Mouse (Mus musculus) frontal cortex, postnatal 36 days (tissue): ENCODE data around the gene Ralgapb.
"Not testable (repeated sequence)": the region's sequence is repeated elsewhere in the genome, so short reads cannot be mapped to it uniquely, and the experiment has no call there.

Source experiments
- DNase-seq, 2 experiments: peaks; one replicate each; pipeline ENCODE4 v3.0.0; 2022; ENCODE audit warnings: low spot score in 2 of 2

Gene Ralgapb

DNA sequence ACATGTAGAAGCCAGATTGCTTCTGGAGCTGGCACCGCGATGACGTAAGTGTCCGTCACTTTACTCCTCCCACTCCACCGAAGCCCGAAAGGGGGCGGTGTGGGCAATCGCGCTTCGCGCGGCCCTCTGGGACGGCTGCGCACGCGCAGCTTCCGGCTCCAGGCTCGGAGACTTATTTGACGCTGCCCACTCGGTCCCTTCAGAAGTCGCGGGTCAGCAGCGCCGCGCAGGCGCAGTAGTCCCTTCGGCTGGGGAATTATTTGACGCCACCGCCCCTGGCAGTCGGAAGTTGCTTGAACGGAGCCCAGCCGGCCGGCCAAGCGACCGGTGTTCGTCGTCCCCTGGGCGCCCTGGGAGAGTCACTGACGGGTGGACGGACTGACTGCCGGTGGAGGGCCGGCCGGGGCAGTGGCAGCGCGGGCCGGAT is at the start of gene Ralgapb:
Gene Ralgapb, plus strand, starts transcription at position 254 of the 427 bp plus-strand sequence.
- DNase-seq = peak; percentile 99

GRCm38 (mm10) chr2:158360873-158361677 is 48.6 kb upstream of the Ralgapb start:
- peak; percentile 83 to 91 for DNase-seq

DNA sequence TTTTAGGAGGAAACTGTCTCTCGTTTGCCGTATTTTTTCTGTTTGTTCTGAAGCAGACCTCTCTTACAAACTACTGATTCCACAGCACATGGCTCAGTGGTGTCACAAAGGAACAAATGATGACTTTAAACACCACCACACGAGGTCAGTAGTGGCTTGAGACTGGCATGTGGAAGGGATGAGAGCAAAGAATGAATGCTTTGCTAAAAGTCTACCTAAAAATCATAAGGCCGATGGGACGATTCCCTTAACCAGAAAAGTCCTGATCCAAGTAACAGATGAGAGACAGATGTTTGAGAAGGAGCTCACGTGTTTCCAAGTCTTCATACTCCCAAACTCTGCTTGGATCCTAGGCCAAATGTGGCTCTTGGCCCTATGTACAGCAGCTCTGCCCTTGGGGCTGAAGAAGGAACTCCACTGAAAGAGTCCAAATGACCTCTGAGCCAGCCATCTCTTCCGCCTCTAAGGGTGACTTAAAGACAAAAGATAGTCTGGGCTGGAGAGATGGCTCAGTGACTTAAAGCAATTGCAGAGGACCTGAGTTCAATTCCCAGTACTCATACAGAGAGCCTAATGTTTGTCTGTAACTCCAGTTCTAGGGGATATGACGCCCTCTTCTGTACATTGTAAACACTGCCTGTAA is 47.8 kb upstream of the Ralgapb start:
- peak in 1 of 2 experiments; percentile 25 for DNase-seq

- DNase-seq = no peak
Observed at GRCm38 (mm10) chr2:158364175-158364574, 45.5 kb upstream of the Ralgapb start.

- DNase-seq = no peak
Observed at GRCm38 (mm10) chr2:158365099-158365850, 44.4 kb upstream of the Ralgapb start.

DNA sequence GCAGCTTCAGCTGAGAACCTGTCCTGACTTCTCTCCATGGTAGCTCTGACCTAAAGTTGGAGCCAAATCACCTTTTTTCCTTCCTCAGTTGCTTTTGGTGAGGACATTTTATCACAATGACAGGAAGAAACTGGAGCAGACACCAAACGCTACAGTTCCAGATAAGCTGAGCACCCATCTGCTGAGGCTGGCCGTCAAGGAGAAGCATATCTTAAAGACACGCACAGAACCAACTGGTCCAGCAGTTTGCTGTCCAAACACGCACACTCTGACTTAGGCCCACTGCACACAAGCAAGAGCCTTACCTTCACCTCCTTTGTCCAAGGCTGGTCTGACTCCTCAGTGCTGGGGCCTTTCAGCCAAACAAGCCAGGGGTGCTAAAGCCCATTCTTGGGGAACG is 42.0 kb upstream of the Ralgapb start:
- DNase-seq = no peak

DNA sequence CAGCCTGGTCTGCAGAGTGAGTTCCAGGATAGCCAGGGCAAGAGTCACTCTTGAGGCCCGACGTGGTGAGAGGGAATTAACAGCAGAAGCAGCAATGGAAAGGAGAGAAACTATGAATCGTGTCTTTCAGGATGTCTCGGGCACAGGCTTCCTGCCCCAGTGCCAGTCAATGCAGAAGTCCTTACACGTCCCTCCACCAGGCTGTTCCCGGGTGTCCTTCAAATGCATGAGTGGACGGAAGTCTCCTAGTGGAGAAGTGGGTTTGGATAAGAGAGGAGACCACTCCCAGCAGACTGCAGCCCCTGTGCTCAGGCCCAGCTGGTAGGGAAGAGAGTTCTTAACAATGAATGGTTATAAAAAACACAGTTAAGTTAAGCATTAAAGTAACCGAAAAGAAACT is 41.3 kb upstream of the Ralgapb start:
- no peak for DNase-seq

DNA sequence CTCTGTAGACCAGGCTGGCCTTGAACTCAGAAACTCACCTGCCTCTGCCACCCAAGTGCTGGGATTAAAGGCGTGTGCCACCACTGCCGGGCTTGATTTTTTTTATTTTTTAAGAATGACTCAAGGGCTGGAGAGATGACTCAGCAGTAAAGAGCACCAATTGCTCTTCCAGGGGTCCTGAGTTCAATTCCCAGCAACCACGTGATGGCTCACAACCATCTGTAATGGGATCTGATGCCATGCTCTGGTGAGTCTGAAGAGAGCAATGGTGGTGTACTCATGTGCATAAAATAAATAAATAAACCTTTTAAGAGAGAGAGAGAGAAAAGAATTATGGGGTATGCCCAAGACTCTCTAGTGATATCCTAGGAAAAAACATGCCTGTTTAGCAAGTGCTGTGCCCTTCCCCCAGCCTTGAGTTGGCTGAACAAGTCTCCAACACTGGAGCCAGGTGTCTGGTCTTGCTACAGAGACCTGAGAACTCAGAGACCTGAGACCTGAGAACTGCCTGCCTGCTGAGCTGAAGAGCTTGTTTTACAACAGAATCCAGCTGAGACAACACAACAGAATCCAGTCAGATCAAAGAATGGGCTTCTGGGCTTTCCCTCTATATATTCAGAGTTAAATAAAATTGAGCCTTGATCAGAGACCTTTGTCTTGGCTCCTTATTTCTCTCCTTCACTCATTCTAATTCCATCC is 40.0 kb upstream of the Ralgapb start:
- DNase-seq = no peak

- no peak for DNase-seq
Observed at GRCm38 (mm10) chr2:158370173-158370550, 39.5 kb upstream of the Ralgapb start.

GRCm38 (mm10) chr2:158373061-158373460 is 36.6 kb upstream of the Ralgapb start:
- no peak for DNase-seq

DNA sequence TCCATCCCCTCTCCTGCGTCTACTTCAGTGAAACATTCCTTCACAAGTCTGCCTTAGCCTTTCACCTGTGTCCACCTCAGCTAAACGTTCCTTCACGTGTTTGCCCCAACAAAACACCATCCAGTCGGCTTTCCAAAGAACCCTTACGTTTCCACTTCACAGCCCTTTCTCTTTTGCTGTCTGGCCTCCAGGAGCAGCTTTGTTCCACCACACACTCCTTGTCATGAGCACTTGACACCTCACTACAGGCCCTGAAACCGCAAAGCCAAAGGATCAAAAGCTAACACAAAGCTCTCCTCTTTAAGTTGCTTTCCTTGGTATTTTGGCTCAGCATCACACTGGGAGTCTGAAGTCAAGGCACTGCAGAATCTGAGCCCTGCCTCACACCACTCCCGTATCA is 36.1 kb upstream of the Ralgapb start:
- DNase-seq = no peak

GRCm38 (mm10) chr2:158375443-158376122 is 34.1 kb upstream of the Ralgapb start, which contains the start of gene Snhg11:
Gene Snhg11, plus strand, starts transcription at chr2:158375638.
- peak; percentile 92 to 96 for DNase-seq

GRCm38 (mm10) chr2:158376123-158376687 is 33.4 kb upstream of the Ralgapb start:
- peak in 1 of 2 experiments; percentile 23 for DNase-seq

GRCm38 (mm10) chr2:158376798-158377197 is 32.9 kb upstream of the Ralgapb start:
- DNase-seq = peak; percentile 50 to 59

DNA sequence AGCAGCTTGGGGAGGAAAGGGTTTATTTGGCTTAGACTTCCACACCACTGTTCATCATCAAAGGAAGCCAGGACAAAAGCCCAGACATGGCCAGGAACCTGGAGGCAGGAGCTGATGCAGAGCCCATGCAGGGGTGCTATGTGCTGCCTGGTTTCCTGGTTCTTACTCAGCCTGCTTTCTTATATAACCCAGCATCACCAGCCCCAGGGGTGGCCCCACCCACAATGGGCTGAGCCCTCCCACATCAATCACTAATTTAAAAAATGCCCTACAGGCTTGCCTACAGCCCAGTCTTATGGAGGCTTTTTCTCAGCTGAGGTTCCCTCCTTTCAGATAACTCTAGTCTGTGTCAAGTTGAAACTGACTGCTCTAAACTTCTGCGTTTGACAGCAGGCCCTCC is 31.8 kb upstream of the Ralgapb start:
- peak; percentile 39 to 44 for DNase-seq

GRCm38 (mm10) chr2:158379354-158380078 is 30.1 kb upstream of the Ralgapb start:
- peak; percentile 43 to 67 for DNase-seq

DNA sequence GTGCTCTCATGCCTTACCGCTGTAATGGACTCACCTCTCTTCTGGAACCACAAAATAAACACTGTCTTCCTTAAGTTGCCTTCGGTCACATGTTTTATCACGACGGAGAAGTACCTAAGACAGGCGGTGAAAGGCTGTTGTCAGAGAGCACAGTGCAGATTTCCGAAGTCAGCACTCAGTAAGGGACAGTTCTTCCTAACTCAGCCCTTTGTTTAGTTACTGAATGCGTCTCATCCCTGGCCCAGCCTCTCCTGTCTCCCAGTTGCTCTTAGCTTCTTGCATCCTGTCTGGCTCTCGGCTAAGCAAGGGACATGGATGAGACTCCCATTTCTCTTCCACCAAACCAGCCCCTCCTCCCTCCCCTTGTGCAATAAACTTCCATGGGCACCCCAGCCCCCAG is 23.6 kb upstream of the Ralgapb start:
- DNase-seq = no peak

DNA sequence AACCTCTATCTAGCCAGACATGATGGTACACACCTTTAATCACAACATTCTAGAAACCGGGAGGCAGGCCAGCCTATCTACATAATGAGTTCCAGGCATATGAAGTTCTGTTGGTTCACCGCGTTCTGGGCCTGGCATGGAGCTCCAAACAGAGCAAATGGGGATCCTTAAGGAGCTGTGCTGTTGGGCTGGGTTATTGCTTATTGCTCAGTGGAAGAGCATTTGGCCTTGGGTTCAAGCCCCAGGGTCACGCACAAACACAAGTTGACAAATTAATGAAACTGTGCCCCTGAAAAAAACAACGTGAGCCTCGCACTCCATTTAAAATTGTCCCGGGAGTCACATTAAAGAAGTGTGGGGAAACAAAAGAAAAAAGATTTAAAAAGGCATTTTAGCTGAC is 20.2 kb upstream of the Ralgapb start:
- DNase-seq = no peak

GRCm38 (mm10) chr2:158396369-158396768 is 13.3 kb upstream of the Ralgapb start:
- no peak for DNase-seq

GRCm38 (mm10) chr2:158397140-158397539 is 12.5 kb upstream of the Ralgapb start:
- not testable (repeated sequence) for DNase-seq
